In genomic region chr7:90427006-90427405, GRCm38 (mm10) we compare ENCODE assay signal across 9 mouse cellular contexts. TPM values are rescaled to one million over a fixed set of nuclear protein-coding genes. Genes with fewer than 3 reads are reported as not detected.
DNase-seq lines count a peak whose midpoint lies in the region; ATAC-seq lines count a peak whose summit lies in the region.
"Had no signal": no experiment of that assay in that cellular context is flagged by ENCODE, and none has a peak within 500 bp of the region (broad histone marks: within the 10 kb centered on the region; RNA-seq: fewer than 3 reads in every experiment).

No protein-coding gene starts in this region.

- no peaks in the 10 kb centered on the region for H3K27me3 ChIP-seq in lung, embryonic 15.5 days
- no peaks in the 10 kb centered on the region for H3K27me3 ChIP-seq in forebrain, embryonic 16.5 days (replicated peaks; ENCODE audit: control insufficient read depth, insufficient read depth, low read length)
- H3K27me3 ChIP-seq in limb, embryonic 10.5 days (ENCODE audit: low read depth, poor library complexity, severe bottlenecking) = peaks cover 5% of the 10 kb centered on the region; the same call in 1 of the 2 replicates
- no peaks in the 10 kb centered on the region for H3K27me3 ChIP-seq in neural tube, embryonic 12.5 days (replicated peaks)

- 57% methylated on average over 9 of the region's 9 CpGs for WGBS in lung, embryonic 15.5 days
- 71% methylated on average over 9 of the region's 9 CpGs for WGBS in forebrain, embryonic 16.5 days
- 63% methylated on average over 9 of the region's 9 CpGs for WGBS in limb, embryonic 10.5 days
- 70% methylated on average over 9 of the region's 9 CpGs for WGBS in neural tube, embryonic 12.5 days

- H3K36me3 ChIP-seq in lung, embryonic 15.5 days = no peaks in the 10 kb centered on the region
- no peaks in the 10 kb centered on the region for H3K36me3 ChIP-seq in forebrain, embryonic 16.5 days (ENCODE audit: control insufficient read depth, insufficient read depth)
- no peaks in the 10 kb centered on the region for H3K36me3 ChIP-seq in limb, embryonic 10.5 days
- no peaks in the 10 kb centered on the region for H3K36me3 ChIP-seq in neural tube, embryonic 12.5 days

- no peak for DNase-seq in lung, postnatal 14 days
- no peak for DNase-seq in limb, embryonic 10.5 days (ENCODE audit: low spot score)
- no peak for DNase-seq in urinary bladder, postnatal 10 days (ENCODE audit: low spot score)
- DNase-seq in retina, embryonic 14.5 days (ENCODE audit: low spot score) = no peak

- peak overlapping the region; percentile 43 for H3K4me3 ChIP-seq in lung, embryonic 15.5 days
- peak overlapping the region; percentile 44 for H3K4me3 ChIP-seq in forebrain, embryonic 16.5 days (replicated peaks; ENCODE audit: low read length)
- peak overlapping the region; percentile 49 for H3K4me3 ChIP-seq in limb, embryonic 10.5 days
- H3K4me3 ChIP-seq in neural tube, embryonic 12.5 days = 0 out of 2 replicates have a peak overlapping the region, but pooled peaks have one; percentile 31

- H3K27ac ChIP-seq in lung, embryonic 15.5 days = no peak overlapping the region
- H3K27ac ChIP-seq in forebrain, embryonic 16.5 days (ENCODE audit: low read length) = no peak overlapping the region
- 0 out of 2 replicates have a peak overlapping the region, but pooled peaks have one; percentile 30 for H3K27ac ChIP-seq in limb, embryonic 10.5 days
- no peak overlapping the region for H3K27ac ChIP-seq in neural tube, embryonic 12.5 days

- H3K9ac ChIP-seq in lung, embryonic 15.5 days = peak overlapping the region; percentile 39; the same call in 1 of the 2 replicates
- H3K9ac ChIP-seq in forebrain, embryonic 16.5 days (replicated peaks; ENCODE audit: low read depth, low read length) = no peak overlapping the region; the same call in 1 of the 2 replicates
- H3K9ac ChIP-seq in neural tube, embryonic 12.5 days = peak overlapping the region; percentile 38; the same call in 1 of the 2 replicates

- no peaks in the 10 kb centered on the region for H3K9me3 ChIP-seq in lung, embryonic 15.5 days
- no peaks in the 10 kb centered on the region for H3K9me3 ChIP-seq in forebrain, embryonic 16.5 days (ENCODE audit: control insufficient read depth, low read length)
- H3K9me3 ChIP-seq in limb, embryonic 10.5 days (replicated peaks) = no peaks in the 10 kb centered on the region
- no peaks in the 10 kb centered on the region for H3K9me3 ChIP-seq in neural tube, embryonic 12.5 days

- no peak for ATAC-seq in lung, embryonic 15.5 days (ENCODE audit: borderline replicate concordance, extremely low read depth, low FRiP score, low TSS enrichment)
- ATAC-seq in forebrain, embryonic 16.5 days = no peak
- no peak for ATAC-seq in neural tube, embryonic 12.5 days (ENCODE audit: low FRiP score, low read depth)
- no peak for ATAC-seq in granulocyte monocyte progenitor cell, adult 5-6 weeks (replicated peaks; ENCODE audit: poor library complexity, severe bottlenecking)

- H3K4me2 ChIP-seq in lung, embryonic 15.5 days = peak overlapping the region; percentile 79
- peak overlapping the region; percentile 76 for H3K4me2 ChIP-seq in forebrain, embryonic 16.5 days (ENCODE audit: low read length)
- peak overlapping the region; percentile 73 for H3K4me2 ChIP-seq in neural tube, embryonic 12.5 days (replicated peaks)

- peaks cover 8% of the 10 kb centered on the region for H3K4me1 ChIP-seq in lung, embryonic 15.5 days
- peaks cover 6% of the 10 kb centered on the region; the same call in 1 of the 2 replicates for H3K4me1 ChIP-seq in forebrain, embryonic 16.5 days (replicated peaks; ENCODE audit: control insufficient read depth, insufficient read depth, low read length)
- H3K4me1 ChIP-seq in limb, embryonic 10.5 days = peaks cover 8% of the 10 kb centered on the region
- H3K4me1 ChIP-seq in neural tube, embryonic 12.5 days = peaks cover 4% of the 10 kb centered on the region; the same call in 1 of the 2 replicates

RNA-seq across cellular contexts. Expression of gene Ccdc89, which starts 0.6 kb away (rescaled TPM):
- 1.6 TPM in 2 replicates for polyA plus RNA-seq in lung, embryonic 15.5 days (2015; fragmentation: Nextera tagmentation; extraction: Ambion mirVana)
- 1.3 and 1.5 TPM in 2 replicates for polyA plus RNA-seq in forebrain, embryonic 16.5 days (2015; fragmentation: Nextera tagmentation; extraction: Ambion mirVana)
- polyA plus RNA-seq in limb, embryonic 10.5 days (2016; fragmentation: Nextera tagmentation; extraction: Ambion mirVana) = 2.2 and 2.4 TPM in 2 replicates
- polyA plus RNA-seq in neural tube, embryonic 12.5 days (2016; fragmentation: Nextera tagmentation; extraction: Ambion mirVana) = 2.0 and 2.2 TPM in 2 replicates
- not detected in 2 replicates for total RNA-seq in granulocyte monocyte progenitor cell, adult 5-6 weeks (2014; fragmentation: Nextera tagmentation)
- 0.60 TPM in 1 of 2 replicates, not detected in the other for total RNA-seq in granulocyte monocyte progenitor cell, adult 5-6 weeks (2017)
- total RNA-seq: gastrocnemius, postnatal 36 days had no signal

RNA-seq across cellular contexts. Expression of gene Crebzf, which starts 15.5 kb away (rescaled TPM):
- 32.2 and 33.3 TPM in 2 replicates for polyA plus RNA-seq in lung, embryonic 15.5 days (2015; fragmentation: Nextera tagmentation; extraction: Ambion mirVana)
- polyA plus RNA-seq in forebrain, embryonic 16.5 days (2015; fragmentation: Nextera tagmentation; extraction: Ambion mirVana) = 29.1 and 31.5 TPM in 2 replicates
- polyA plus RNA-seq in limb, embryonic 10.5 days (2016; fragmentation: Nextera tagmentation; extraction: Ambion mirVana) = 24.8 and 30.9 TPM in 2 replicates
- polyA plus RNA-seq in neural tube, embryonic 12.5 days (2016; fragmentation: Nextera tagmentation; extraction: Ambion mirVana) = 57.6 and 64.9 TPM in 2 replicates
- total RNA-seq in granulocyte monocyte progenitor cell, adult 5-6 weeks (2014; fragmentation: Nextera tagmentation) = 81.3 and 110 TPM in 2 replicates
- total RNA-seq in granulocyte monocyte progenitor cell, adult 5-6 weeks (2017) = 35.8 and 65.8 TPM in 2 replicates

RNA-seq across cellular contexts. Expression of gene Tmem126a, which starts 30.0 kb away (rescaled TPM):
- 95.0 and 99.1 TPM in 2 replicates for polyA plus RNA-seq in lung, embryonic 15.5 days (2015; fragmentation: Nextera tagmentation; extraction: Ambion mirVana)
- polyA plus RNA-seq in forebrain, embryonic 16.5 days (2015; fragmentation: Nextera tagmentation; extraction: Ambion mirVana) = 109 and 112 TPM in 2 replicates
- polyA plus RNA-seq in limb, embryonic 10.5 days (2016; fragmentation: Nextera tagmentation; extraction: Ambion mirVana) = 129 and 140 TPM in 2 replicates
- polyA plus RNA-seq in neural tube, embryonic 12.5 days (2016; fragmentation: Nextera tagmentation; extraction: Ambion mirVana) = 109 and 111 TPM in 2 replicates
- 69.3 and 70.3 TPM in 2 replicates for total RNA-seq in granulocyte monocyte progenitor cell, adult 5-6 weeks (2014; fragmentation: Nextera tagmentation)
- 30.2 and 36.4 TPM in 2 replicates for total RNA-seq in granulocyte monocyte progenitor cell, adult 5-6 weeks (2017)

RNA-seq across cellular contexts. Expression of gene Tmem126b, which starts 48.8 kb away (rescaled TPM):
- 32.7 and 34.8 TPM in 2 replicates for polyA plus RNA-seq in lung, embryonic 15.5 days (2015; fragmentation: Nextera tagmentation; extraction: Ambion mirVana)
- 32.0 and 36.2 TPM in 2 replicates for polyA plus RNA-seq in forebrain, embryonic 16.5 days (2015; fragmentation: Nextera tagmentation; extraction: Ambion mirVana)
- 30.5 and 35.9 TPM in 2 replicates for polyA plus RNA-seq in limb, embryonic 10.5 days (2016; fragmentation: Nextera tagmentation; extraction: Ambion mirVana)
- polyA plus RNA-seq in neural tube, embryonic 12.5 days (2016; fragmentation: Nextera tagmentation; extraction: Ambion mirVana) = 41.4 and 43.2 TPM in 2 replicates
- total RNA-seq in granulocyte monocyte progenitor cell, adult 5-6 weeks (2014; fragmentation: Nextera tagmentation) = 6.1 and 12.1 TPM in 2 replicates
- 11.6 and 12.7 TPM in 2 replicates for total RNA-seq in granulocyte monocyte progenitor cell, adult 5-6 weeks (2017)

RNA-seq across cellular contexts. Expression of gene Dlg2, which starts 49.5 kb away (rescaled TPM):
- 1.2 and 2.3 TPM in 2 replicates for polyA plus RNA-seq in lung, embryonic 15.5 days (2015; fragmentation: Nextera tagmentation; extraction: Ambion mirVana)
- 26.2 and 38.4 TPM in 2 replicates for polyA plus RNA-seq in forebrain, embryonic 16.5 days (2015; fragmentation: Nextera tagmentation; extraction: Ambion mirVana)
- polyA plus RNA-seq in limb, embryonic 10.5 days (2016; fragmentation: Nextera tagmentation; extraction: Ambion mirVana) = 0.53 and 1.2 TPM in 2 replicates
- 8.0 and 8.1 TPM in 2 replicates for polyA plus RNA-seq in neural tube, embryonic 12.5 days (2016; fragmentation: Nextera tagmentation; extraction: Ambion mirVana)
- 0.97 TPM in 1 of 2 replicates, not detected in the other for total RNA-seq in granulocyte monocyte progenitor cell, adult 5-6 weeks (2014; fragmentation: Nextera tagmentation)
- total RNA-seq in granulocyte monocyte progenitor cell, adult 5-6 weeks (2017) = 1.1 and 1.6 TPM in 2 replicates
